Mouse (Mus musculus): ENCODE data around the gene Fbxw13.
A peak's percentile ranks its signal among the peaks of the same experiment; 100 is the strongest.
"Not testable (repeated sequence)": the region's sequence is repeated elsewhere in the genome, so short reads cannot be mapped to it uniquely, and the experiment has no call there.

The Fbxw13 gene

GRCm38 (mm10) chr9:109195875-109196274 lies at the start of gene Fbxw13:
Gene Fbxw13 (minus strand): TSS chr9:109195975.
- DNase-seq, result not testable (repeated sequence)

DNA sequence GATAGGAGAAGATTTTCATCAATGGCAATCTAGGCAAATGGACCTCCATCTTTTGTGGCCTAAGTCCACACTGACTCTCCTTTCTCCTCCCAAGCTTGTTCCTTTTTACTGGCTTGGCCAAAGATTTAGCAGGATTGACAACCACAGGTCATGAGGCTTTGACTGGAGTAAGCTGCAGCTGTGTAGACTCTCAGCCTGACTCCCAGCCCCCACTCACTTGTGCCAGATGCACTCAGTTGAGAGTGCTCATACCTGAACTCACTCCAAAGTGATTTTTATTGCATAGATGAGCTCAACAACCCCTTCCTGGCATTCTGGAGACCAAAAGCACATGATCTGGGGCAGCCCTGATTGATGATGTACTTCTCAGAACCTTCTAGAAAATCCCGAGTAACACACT lies 38.9 kb upstream of the Fbxw13 start, which contains the start of gene Fbxw20:
Gene Fbxw20, minus strand, starts transcription at position 101 of the 400 bp plus-strand sequence.
- DNase-seq, result peak; percentile 42

DNA sequence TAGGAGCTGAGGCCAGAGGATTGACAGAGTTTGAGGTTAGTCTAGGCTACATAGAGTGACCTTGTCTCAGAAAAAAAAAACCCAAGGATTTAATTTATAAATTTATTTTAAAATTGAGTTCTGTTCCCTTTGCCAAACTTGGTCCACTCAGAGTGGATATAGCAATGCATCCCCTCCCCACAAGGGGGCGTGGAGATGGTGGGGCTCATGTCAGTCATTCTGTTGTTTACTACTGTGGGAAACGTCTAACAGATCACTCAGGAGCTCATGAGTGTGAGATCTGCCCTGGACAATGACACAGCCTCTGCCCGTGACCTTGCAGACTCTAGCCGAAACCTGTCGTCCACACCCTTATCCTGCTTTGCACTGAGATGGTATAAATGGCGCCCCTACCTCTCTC lies 22.7 kb upstream of the Fbxw13 start:
- DNase-seq, result no peak

DNA sequence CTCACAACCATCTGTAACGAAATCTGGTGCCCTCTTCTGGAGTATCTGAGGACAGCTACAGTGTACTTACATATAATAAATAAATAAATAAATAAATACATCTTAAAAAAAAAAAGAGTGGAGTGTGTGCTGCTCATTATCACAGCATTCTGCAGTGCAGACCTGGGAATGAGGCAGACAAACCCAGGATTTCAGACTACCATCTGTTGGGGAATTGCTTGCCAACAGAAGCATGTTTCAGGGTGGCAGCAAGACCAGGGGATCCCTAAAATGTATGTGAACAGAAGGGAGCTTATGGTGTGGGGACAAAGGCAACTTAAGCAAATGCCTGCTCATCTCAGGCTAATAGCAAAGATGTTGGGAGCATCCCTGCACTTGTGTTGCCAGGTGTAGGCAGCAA lies 5.6 kb upstream of the Fbxw13 start:
- not testable (repeated sequence) for DNase-seq

DNA sequence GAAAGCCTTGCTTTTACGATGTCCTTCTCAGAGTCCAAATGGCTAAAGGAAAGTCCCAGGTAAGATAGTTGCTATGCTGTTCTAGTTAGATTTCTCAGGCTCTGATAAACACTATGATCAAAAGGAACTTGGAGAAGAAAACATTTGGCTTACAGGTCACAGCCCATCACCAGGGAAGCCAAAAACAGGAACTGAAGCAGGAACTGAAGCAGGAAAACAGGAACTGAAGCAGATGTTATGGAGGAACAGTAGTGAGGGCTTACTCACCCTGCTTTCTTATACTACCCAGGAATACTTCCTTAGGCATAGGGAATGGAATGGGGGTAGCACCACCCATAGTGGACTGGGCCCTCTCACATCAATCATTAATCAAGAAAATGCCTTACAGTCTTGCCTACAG lies 4.6 kb upstream of the Fbxw13 start:
- no peak for DNase-seq

GRCm38 (mm10) chr9:109199353-109199752 lies 3.6 kb upstream of the Fbxw13 start:
- no peak for DNase-seq

DNA sequence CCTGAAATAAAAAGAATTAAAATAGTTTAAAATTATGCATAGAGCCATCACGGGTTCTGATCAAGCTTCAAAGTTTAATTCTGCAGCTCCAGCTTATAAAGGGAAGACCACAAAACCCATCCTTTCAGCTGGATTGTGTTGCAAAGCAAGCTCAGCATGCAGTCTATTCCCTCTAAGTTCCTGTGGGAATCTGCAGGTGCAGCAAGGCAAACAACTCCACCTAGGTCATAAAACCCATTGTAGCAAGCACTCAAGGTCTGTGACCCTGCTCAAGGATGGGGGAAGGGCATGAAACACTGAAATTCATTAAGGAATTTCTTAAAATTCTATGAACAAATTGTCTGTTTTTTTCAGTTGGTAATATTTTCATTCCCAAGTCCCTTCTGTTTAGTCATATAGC lies 18.6 kb downstream of the Fbxw13 start:
- no peak for DNase-seq

GRCm38 (mm10) chr9:109176301-109176700 lies 19.5 kb downstream of the Fbxw13 start:
- no peak for DNase-seq

GRCm38 (mm10) chr9:109167316-109167715 lies 28.5 kb downstream of the Fbxw13 start:
- peak; percentile 71 for DNase-seq

DNA sequence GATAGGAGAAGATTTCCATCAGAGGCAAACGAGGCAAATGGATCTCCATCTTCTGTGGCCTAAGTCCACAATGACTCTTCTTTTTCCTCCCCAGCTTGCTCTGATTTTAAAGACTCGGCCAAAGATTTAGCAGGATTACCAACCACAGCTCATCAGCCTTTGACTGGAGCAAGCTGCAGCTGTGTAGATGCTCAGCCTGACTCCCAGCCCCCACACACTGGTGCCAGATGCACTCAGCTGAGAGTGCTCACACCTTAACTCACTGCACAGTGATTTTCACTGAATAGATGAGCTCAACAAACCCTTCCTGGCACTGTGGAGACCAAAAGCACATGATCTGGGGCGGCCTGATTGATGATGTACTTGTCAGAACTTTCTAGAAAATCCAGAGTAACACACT lies 33.8 kb downstream of the Fbxw13 start, which contains the start of gene Fbxw21:
Gene Fbxw21, minus strand, starts transcription at position 101 of the 400 bp plus-strand sequence.
- DNase-seq, result no peak

- peak; percentile 76 for DNase-seq
Measured at GRCm38 (mm10) chr9:109140414-109140813, 55.4 kb downstream of the Fbxw13 start.

DNA sequence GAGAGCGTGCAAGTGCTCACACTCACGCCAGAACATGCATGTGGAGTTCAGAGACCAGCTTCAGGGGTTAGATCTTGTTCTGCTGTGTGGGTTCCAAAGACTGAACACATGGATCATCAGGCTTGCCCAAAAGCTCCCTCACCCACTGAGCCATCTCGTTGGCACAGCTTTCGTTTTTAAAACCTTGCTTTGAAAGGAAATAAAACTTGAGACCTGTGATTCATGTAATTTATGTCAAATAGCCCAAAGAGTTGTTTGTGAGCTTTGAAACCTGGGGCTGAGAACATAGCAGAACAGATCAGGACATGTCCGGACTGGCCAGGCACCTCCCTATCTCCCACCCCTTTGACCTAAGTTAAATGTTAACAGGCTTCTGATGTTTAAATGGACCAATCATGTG lies 65.7 kb downstream of the Fbxw13 start:
- DNase-seq, result peak; percentile 80
